Mouse (Mus musculus) embryonic fibroblast, embryonic 13.5 days (primary cell): ENCODE data around the gene Hist1h1c. TPM values are rescaled to one million over a fixed set of nuclear protein-coding genes. Genes with fewer than 3 reads are reported as not detected.
"Not testable (repeated sequence)": the region's sequence is repeated elsewhere in the genome, so short reads cannot be mapped to it uniquely, and the experiment has no call there.

ENCODE experiments used
- H3K27ac ChIP-seq: 2 replicates; pipeline ENCODE4 v1.5.1; 2012; ENCODE audit warnings: low read length, control low read depth, inconsistent platforms; ENCODE audit not compliant: insufficient read depth
- H3K4me1 ChIP-seq: 2 replicates; pipeline ENCODE4 v1.6.1; 2011; ENCODE audit warnings: low read length; ENCODE audit not compliant: control insufficient read depth, insufficient read depth
- H3K4me3 ChIP-seq: 2 replicates; pipeline ENCODE4 v1.5.1; 2011; ENCODE audit warnings: mild to moderate bottlenecking, control low read depth, low read length; ENCODE audit not compliant: insufficient read depth
- CTCF ChIP-seq: IDR thresholded peaks from 2 replicates; pipeline ENCODE4 v1.5.1; 2011; ENCODE audit warnings: mild to moderate bottlenecking, control low read depth, low read length, moderate library complexity, borderline replicate concordance; ENCODE audit not compliant: insufficient read depth
- POLR2A ChIP-seq: IDR thresholded peaks from 2 replicates; pipeline ENCODE4 v1.6.1; 2011; ENCODE audit warnings: low read depth, mild to moderate bottlenecking, control low read depth, low read length, moderate library complexity
- polyA plus RNA-seq: library from polyadenylated mRNA; stranded (reverse); fragments of >200 nt; gene quantifications from 2 replicates; pipeline ENCODE4 v1.2.4, GENCODE M21; 2011; ENCODE audit warnings: low read depth; ENCODE audit not compliant: missing spikeins, insufficient read length

The Hist1h1c gene
- polyA plus RNA-seq, 1 experiment: 69.4 TPM

GRCm38 (mm10) chr13:23710374-23711089 is 28.1 kb upstream of the Hist1h1c start, which contains the start of gene Hfe:
Gene Hfe, minus strand, starts transcription at chr13:23710854.
- TF ChIP-seq POLR2A (0 out of 2 replicates have a peak, but pooled peaks have one; percentile 14), CTCF (no peak)
- Histone ChIP-seq H3K4me1 (peaks cover 4% of the 10 kb centered on the region; the same call in 1 of the 2 replicates), H3K27ac (no peak within 1 kb of the TSS), H3K4me3 (peak within 1 kb of the TSS; percentile 64)

- Histone ChIP-seq H3K27ac (no peak overlapping the region), H3K4me1 (no peaks in the 10 kb centered on the region), H3K4me3 (no peak overlapping the region)
- TF ChIP-seq CTCF (no peak), POLR2A (no peak)
Observed at GRCm38 (mm10) chr13:23716261-23717042, 22.2 kb upstream of the Hist1h1c start.

- no peak for TF ChIP-seq POLR2A
- no peak for TF ChIP-seq CTCF
- Histone ChIP-seq H3K27ac (no peak overlapping the region), H3K4me1 (no peaks in the 10 kb centered on the region)
Observed at GRCm38 (mm10) chr13:23717176-23717575, 21.4 kb upstream of the Hist1h1c start.

GRCm38 (mm10) chr13:23717593-23718245 is 20.9 kb upstream of the Hist1h1c start:
- H3K4me3 ChIP-seq, H3K27ac ChIP-seq: not testable (repeated sequence)

More at GRCm38 (mm10) chr13:23717176-23717575, 21.4 kb upstream of the Hist1h1c start:
- no peak overlapping the region for H3K4me3 ChIP-seq

GRCm38 (mm10) chr13:23724239-23724638 is 14.4 kb upstream of the Hist1h1c start:
- H3K27ac ChIP-seq: no peak overlapping the region
- TF ChIP-seq POLR2A (no peak), CTCF (no peak)
- no peak overlapping the region for H3K4me3 ChIP-seq
- no peaks in the 10 kb centered on the region for H3K4me1 ChIP-seq

More at GRCm38 (mm10) chr13:23717593-23718245, 20.9 kb upstream of the Hist1h1c start:
- H3K4me1 ChIP-seq: not testable (repeated sequence)

- H3K27ac ChIP-seq: no peak overlapping the region
- H3K4me3 ChIP-seq: no peak overlapping the region
- TF ChIP-seq CTCF (no peak), POLR2A (no peak)
- H3K4me1 ChIP-seq: no peaks in the 10 kb centered on the region
Observed at GRCm38 (mm10) chr13:23725213-23725612, 13.4 kb upstream of the Hist1h1c start.

- H3K4me3 ChIP-seq: no peak overlapping the region
- no peak for TF ChIP-seq CTCF
- no peak for TF ChIP-seq POLR2A
- no peaks in the 10 kb centered on the region for H3K4me1 ChIP-seq
- no peak overlapping the region for H3K27ac ChIP-seq
Observed at GRCm38 (mm10) chr13:23728472-23729191, 10.0 kb upstream of the Hist1h1c start.

GRCm38 (mm10) chr13:23729192-23729525 is 9.4 kb upstream of the Hist1h1c start:
- H3K27ac ChIP-seq: no peak overlapping the region
- TF ChIP-seq CTCF (no peak), POLR2A (no peak)
- no peak overlapping the region for H3K4me3 ChIP-seq

GRCm38 (mm10) chr13:23729706-23730105 is 8.9 kb upstream of the Hist1h1c start:
- no peaks in the 10 kb centered on the region for H3K4me1 ChIP-seq
- peak overlapping the region; percentile 30; the same call in 1 of the 2 replicates for H3K27ac ChIP-seq
- no peak overlapping the region for H3K4me3 ChIP-seq
- no peak for TF ChIP-seq POLR2A
- TF ChIP-seq CTCF: no peak

More at GRCm38 (mm10) chr13:23729192-23729525, 9.4 kb upstream of the Hist1h1c start:
- H3K4me1 ChIP-seq: no peaks in the 10 kb centered on the region
